Mouse (Mus musculus): ENCODE results near the gene Ano10. TPM values are rescaled to one million over a fixed set of nuclear protein-coding genes. Genes with fewer than 3 reads are reported as not detected.

The Ano10 gene
- total RNA-seq, 2 experiments from 2014 or later: 61.7 to 95.9 TPM

Small RNAs within 50 kb of the gene (microRNA-seq; reads per million reads assigned to microRNA genes)
- gene Mir8106: not detected

Other genes with a start within 250 kb of the Ano10 start
- 100 to 1,000 TPM; 171 to 190 TPM for gene Snrk, start 177.2 kb downstream of the Ano10 start, total RNA-seq (2021)
- gene Abhd5, start 57.2 kb upstream of the Ano10 start, total RNA-seq (2021): 100 to 1,000 TPM in 1 of 2 experiments, 10 to 100 TPM in 1; 91.9 to 117 TPM